Mouse (Mus musculus) heart, adult 2 months (tissue): ENCODE measurements around the gene Eya2. TPM values are rescaled to one million over a fixed set of nuclear protein-coding genes. Genes with fewer than 3 reads are reported as not detected.

ENCODE experiments used
- DNase-seq, 2 experiments: peaks; one replicate each; pipeline ENCODE4 v3.0.0; 2021
- H3K27ac ChIP-seq: fragments of 200-600 bp; 2 replicates; pipeline ENCODE4 v1.8.1; 2022
- H3K27me3 ChIP-seq: fragments of 200-500 bp; 2 replicates; pipeline ENCODE4 v1.6.1; 2012; ENCODE audit warnings: mild to moderate bottlenecking, low read length, inconsistent platforms, mixed read lengths; ENCODE audit not compliant: control insufficient read depth, insufficient read depth
- H3K36me3 ChIP-seq: fragments of 200-500 bp; 2 replicates; pipeline ENCODE4 v1.6.1; 2012; ENCODE audit warnings: low read length, inconsistent platforms; ENCODE audit not compliant: control insufficient read depth, insufficient read depth
- H3K4me1 ChIP-seq: fragments of 200-500 bp; 2 replicates; pipeline ENCODE4 v1.6.1; 2011; ENCODE audit warnings: low read length; ENCODE audit not compliant: control insufficient read depth, insufficient read depth
- H3K4me3 ChIP-seq: fragments of 200-600 bp; 2 replicates; pipeline ENCODE4 v1.8.1; 2022
- H3K79me2 ChIP-seq: fragments of 200-500 bp; replicated peaks from 2 replicates; pipeline ENCODE4 v1.6.1; 2012; ENCODE audit warnings: mild to moderate bottlenecking, inconsistent platforms, low read length, moderate library complexity, mixed read lengths; ENCODE audit not compliant: control insufficient read depth, insufficient read depth
- H3K9ac ChIP-seq: fragments of 200-500 bp; 2 replicates; pipeline ENCODE4 v1.6.1; 2012; ENCODE audit warnings: low read depth, mild to moderate bottlenecking, control low read depth, inconsistent platforms, low read length, mixed read lengths
- CTCF ChIP-seq: fragments of 200-600 bp; IDR thresholded peaks from 2 replicates; pipeline ENCODE4 v1.8.1; 2022; ENCODE audit warnings: antibody characterized with exemption, mild to moderate bottlenecking, moderate library complexity
- EP300 ChIP-seq: fragments of 200-500 bp; IDR thresholded peaks from 2 replicates; pipeline ENCODE4 v1.6.1; 2011; ENCODE audit warnings: low read depth, low read length, control low read depth; ENCODE audit not compliant: insufficient read depth
- POLR2A ChIP-seq: fragments of 200-500 bp; IDR thresholded peaks from 2 replicates; pipeline ENCODE4 v1.6.1; 2011; ENCODE audit warnings: mild to moderate bottlenecking, low read depth, low read length, control low read depth; ENCODE audit not compliant: insufficient read depth
- WGBS: fragments of 180-500 bp; shearing (Covaris S2); methylation state at CpG from one replicate; pipeline ENCODE4 v1.1.7; 2018; 5-methylcytosine and 5-hydroxymethylcytosine counted together
- intact Hi-C: fragments of 180-260 bp; cut with DNase I; formaldehyde crosslinking; loops from one replicate; pipeline ENCODE4 v1.15.1; 2025
- polyA plus RNA-seq: library from polyadenylated mRNA; depleted of rRNA; stranded (reverse); fragments of >200 nt; gene quantifications from 2 replicates; pipeline ENCODE4 v1.2.3, GENCODE M21; 2012
- total RNA-seq, 2 experiments: library from RNA; stranded (reverse); gene quantifications; 2 replicates each; pipeline ENCODE4 v1.2.3; 2021

The Eya2 gene
- total and polyA plus RNA-seq, 3 experiments: 0.55 to 5.5 (median 1.6) TPM

DNA sequence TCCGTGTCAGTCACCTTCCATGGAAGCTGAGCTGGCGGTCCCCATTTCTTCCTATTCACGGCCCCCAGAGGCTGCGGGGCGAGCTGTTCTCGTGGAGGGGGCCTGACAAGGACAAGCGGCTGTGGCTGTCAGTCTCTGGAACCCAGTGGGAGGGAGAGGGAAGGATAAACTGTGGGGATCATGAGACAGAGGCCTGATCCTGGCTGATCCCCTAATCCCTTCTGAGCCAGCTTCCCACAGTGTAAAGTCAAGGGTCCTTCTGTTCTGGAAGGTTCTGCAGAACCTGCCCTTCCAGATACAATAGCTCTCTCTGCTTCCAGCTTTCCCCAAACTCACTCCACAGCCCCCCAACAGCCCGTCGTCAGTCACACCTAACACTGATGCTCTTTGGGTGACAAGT, 40.8 kb upstream of the Eya2 start:
- no peaks in the 10 kb centered on the region for H3K36me3 ChIP-seq
- no peaks in the 10 kb centered on the region for H3K4me1 ChIP-seq
- TF ChIP-seq EP300: no peak
- H3K27ac ChIP-seq: no peak overlapping the region
- WGBS: 73% methylated on average over 9 of the region's 9 CpGs
- intact Hi-C loops: no loop called here
- no peak overlapping the region for H3K4me3 ChIP-seq
- no peaks in the 10 kb centered on the region for H3K79me2 ChIP-seq
- H3K9ac ChIP-seq: no peak overlapping the region
- no peaks in the 10 kb centered on the region for H3K27me3 ChIP-seq
- DNase-seq: no peak

GRCm38 (mm10) chr2:165557278-165557677, 37.6 kb upstream of the Eya2 start:
- intact Hi-C loops: no loop called here
- Histone ChIP-seq H3K4me1 (no peaks in the 10 kb centered on the region), H3K27me3 (no peaks in the 10 kb centered on the region), H3K27ac (no peak overlapping the region), H3K9ac (no peak overlapping the region), H3K4me3 (no peak overlapping the region), H3K79me2 (no peaks in the 10 kb centered on the region), H3K36me3 (no peaks in the 10 kb centered on the region)
- TF ChIP-seq CTCF (no peak), EP300 (no peak), POLR2A (no peak)
- WGBS: 83% methylated on average over 7 of the region's 7 CpGs
- DNase-seq: no peak

DNA sequence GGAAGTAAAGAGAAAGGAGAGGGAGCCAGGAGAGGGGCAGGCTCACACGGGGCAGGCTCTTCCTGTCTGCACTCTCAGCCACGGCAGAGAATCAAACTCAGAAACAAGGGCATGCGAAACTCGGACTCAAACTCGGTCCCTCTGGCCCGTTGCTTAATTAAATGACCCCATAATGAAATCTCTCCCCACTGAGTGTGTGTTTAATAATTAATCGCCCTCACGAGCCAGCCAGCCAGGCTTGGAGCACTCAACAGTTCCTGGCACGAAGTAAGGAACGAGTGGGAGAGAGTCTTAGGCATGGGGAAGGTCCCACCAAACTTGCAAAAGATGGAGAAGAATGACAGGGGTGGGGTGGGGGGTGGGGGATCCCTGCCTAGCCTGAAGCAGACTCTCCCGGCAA, 35.9 kb upstream of the Eya2 start:
- no peaks in the 10 kb centered on the region for H3K4me1 ChIP-seq
- intact Hi-C loops: no loop called here
- 55% methylated on average over 11 of the region's 11 CpGs for WGBS

DNA sequence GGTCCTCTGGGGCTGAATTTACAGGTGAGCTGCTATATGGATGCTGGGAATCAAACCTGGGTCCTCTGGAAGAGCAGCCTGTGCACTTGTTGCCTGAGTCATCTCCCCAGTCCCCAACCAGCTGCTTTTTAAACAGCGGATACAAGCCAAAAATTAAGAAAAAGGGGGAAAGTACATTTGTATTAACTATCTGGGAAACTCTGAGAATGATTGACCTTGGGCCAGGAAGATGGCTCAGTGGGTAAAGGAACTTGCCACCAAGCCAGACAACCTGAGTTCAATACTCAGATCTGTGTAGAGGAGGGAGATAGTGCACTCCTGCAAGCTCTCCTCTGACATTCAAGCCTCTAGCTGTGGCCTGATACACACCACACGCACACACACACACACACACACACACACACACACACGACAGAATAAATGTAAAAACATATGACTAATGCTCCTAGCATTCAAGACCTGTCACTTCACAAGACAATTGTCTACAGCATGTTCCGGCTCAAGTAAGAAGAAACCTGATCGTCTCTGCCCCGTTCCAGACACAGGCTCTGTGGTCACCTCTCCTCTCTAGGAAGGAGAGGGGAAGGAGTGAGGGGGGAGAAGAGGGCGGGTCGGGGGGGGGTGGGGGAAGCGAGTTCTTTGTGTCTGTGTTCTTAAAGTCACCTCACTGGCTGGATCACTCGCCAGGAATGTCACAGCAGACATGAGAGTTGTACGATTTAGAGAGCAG, 35.2 kb upstream of the Eya2 start:
- Histone ChIP-seq H3K4me1 (no peaks in the 10 kb centered on the region), H3K9ac (no peak overlapping the region), H3K79me2 (no peaks in the 10 kb centered on the region), H3K27me3 (peaks cover 8% of the 10 kb centered on the region), H3K27ac (no peak overlapping the region), H3K36me3 (no peaks in the 10 kb centered on the region), H3K4me3 (no peak overlapping the region)
- no peak for DNase-seq
- intact Hi-C loops: no loop called here
- TF ChIP-seq POLR2A (no peak), CTCF (no peak), EP300 (no peak)
- 25% methylated on average over 11 of the region's 11 CpGs for WGBS

More for the DNA sequence above, 35.9 kb upstream of the Eya2 start:
- TF ChIP-seq CTCF (no peak), POLR2A (no peak), EP300 (no peak)
- no peak overlapping the region for H3K9ac ChIP-seq
- DNase-seq: no peak
- no peaks in the 10 kb centered on the region for H3K79me2 ChIP-seq
- no peak overlapping the region for H3K27ac ChIP-seq
- no peak overlapping the region for H3K4me3 ChIP-seq
- no peaks in the 10 kb centered on the region for H3K36me3 ChIP-seq
- peaks cover 8% of the 10 kb centered on the region for H3K27me3 ChIP-seq

DNA sequence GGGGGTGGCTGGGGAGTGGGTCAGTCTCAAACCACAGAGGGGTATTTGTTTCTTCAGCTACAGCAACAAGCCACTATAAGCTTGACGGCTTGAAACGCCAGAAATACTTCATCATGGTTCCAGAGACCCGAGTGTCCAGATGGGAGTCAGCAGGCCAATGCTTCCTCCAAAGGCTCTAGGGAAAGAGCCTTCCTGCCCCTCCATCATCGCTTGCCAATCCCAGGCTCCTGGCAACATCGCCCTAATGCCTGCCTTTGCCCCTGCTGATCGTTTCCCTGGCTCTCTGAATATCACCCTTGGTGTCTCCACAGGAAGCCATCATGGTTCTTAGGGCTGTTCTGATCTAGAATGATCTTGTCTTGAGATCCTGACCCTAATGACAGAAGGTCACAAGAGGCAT, 33.0 kb upstream of the Eya2 start:
- 77% methylated on average over 6 of the region's 6 CpGs for WGBS
- H3K27ac ChIP-seq: no peak overlapping the region
- H3K4me3 ChIP-seq: no peak overlapping the region
- no peak for TF ChIP-seq EP300
- TF ChIP-seq CTCF: no peak
- no peak for TF ChIP-seq POLR2A
- H3K4me1 ChIP-seq: no peaks in the 10 kb centered on the region
- no peaks in the 10 kb centered on the region for H3K79me2 ChIP-seq
- no peaks in the 10 kb centered on the region for H3K36me3 ChIP-seq
- DNase-seq: no peak
- H3K27me3 ChIP-seq: peaks cover 8% of the 10 kb centered on the region
- intact Hi-C loops: no loop called here
- no peak overlapping the region for H3K9ac ChIP-seq

GRCm38 (mm10) chr2:165563298-165564058, 31.4 kb upstream of the Eya2 start:
- TF ChIP-seq POLR2A: no peak
- peak in 1 of 2 experiments; percentile 7 for DNase-seq
- Histone ChIP-seq H3K9ac (no peak overlapping the region), H3K27ac (no peak overlapping the region), H3K27me3 (peaks cover 8% of the 10 kb centered on the region), H3K4me1 (no peaks in the 10 kb centered on the region), H3K36me3 (no peaks in the 10 kb centered on the region), H3K4me3 (no peak overlapping the region; the same call in 1 of the 2 replicates), H3K79me2 (no peaks in the 10 kb centered on the region)
- 4% methylated on average over 52 of the region's 52 CpGs for WGBS
- intact Hi-C loops: no loop called here
